Mouse (Mus musculus) E14TG2a.4 (cell line): Measurements from ENCODE around the gene Sytl3.

Experiments
- H3K27me3 ChIP-seq: 2 replicates; pipeline ENCODE4 v1.6.1; 2014; ENCODE audit warnings: low read length, control low read depth; ENCODE audit not compliant: insufficient read depth
- H3K36me3 ChIP-seq: 2 replicates; pipeline ENCODE4 v1.6.1; 2014; ENCODE audit warnings: low read length, control low read depth; ENCODE audit not compliant: insufficient read depth
- H3K4me1 ChIP-seq: replicated peaks from 2 replicates; pipeline ENCODE4 v1.6.1; 2014; ENCODE audit warnings: low read depth, low read length, control low read depth
- H3K4me3 ChIP-seq: replicated peaks from 2 replicates; pipeline ENCODE4 v1.5.1; 2014; ENCODE audit warnings: mild to moderate bottlenecking, low read length
- H3K9me3 ChIP-seq: 2 replicates; pipeline ENCODE4 v1.6.1; 2014; ENCODE audit warnings: low read length, control low read depth
- CTCF ChIP-seq: conservative IDR thresholded peaks from 2 replicates; pipeline ENCODE4 v1.5.1; 2014; ENCODE audit warnings: low read length
- NANOG ChIP-seq: IDR thresholded peaks from 2 replicates; pipeline ENCODE4 v1.6.1; 2014; ENCODE audit warnings: borderline replicate concordance, low read length, mixed read lengths
- POU5F1 ChIP-seq: IDR thresholded peaks from 2 replicates; pipeline ENCODE4 v1.6.1; 2014; ENCODE audit warnings: low read length, borderline replicate concordance

Gene Sytl3

DNA sequence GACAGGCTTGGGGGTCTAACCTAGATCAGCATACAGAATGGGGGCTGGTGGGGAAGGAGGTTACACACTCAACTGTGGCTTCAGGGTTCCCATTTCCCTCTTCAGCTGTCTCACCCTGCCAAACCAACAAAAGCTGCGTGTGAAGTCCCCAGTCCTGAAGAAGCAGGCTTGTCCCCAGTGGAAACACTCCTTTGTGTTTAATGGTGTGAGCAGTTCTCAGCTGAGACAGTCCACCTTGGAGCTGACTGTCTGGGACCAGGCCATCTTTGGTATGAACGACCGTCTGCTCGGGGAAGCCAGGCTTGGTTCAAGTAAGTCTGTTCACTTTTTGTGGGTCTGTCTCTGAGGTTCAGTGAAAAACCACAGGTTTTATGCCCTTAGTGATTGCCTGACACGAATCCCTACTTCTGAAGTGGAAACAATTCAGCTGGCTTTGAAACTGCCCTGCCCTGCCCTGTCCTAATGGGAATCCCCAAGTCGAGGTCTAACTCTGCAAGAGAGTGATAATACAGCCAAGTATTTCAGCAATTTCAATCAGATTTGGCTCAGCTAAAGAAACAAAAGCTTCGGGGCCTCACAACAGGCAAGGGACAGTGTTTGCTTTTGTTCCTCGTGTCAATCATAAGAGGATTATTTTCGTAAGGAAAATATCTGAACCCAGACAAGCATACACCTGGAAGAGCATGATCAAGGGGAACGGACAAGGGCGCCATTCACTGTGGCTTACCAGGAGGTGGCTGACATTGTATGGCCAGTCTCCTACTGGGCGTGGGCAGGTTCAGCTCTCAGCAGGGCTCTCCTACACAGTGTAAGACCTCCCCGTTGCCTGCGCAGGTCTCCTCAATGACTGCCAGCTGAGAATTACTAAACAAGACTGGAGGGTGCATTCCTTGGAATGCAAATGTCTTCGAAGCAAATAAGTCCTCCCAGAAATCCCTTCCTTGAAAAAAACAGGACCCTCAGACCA lies 77.7 kb downstream of the Sytl3 start:
- Histone ChIP-seq H3K9me3 (peaks cover 94% of the 10 kb centered on the region), H3K4me3 (0 out of 2 replicates have a peak overlapping the region, but pooled peaks have one; percentile 1), H3K36me3 (peaks cover 75% of the 10 kb centered on the region), H3K27me3 (no peaks in the 10 kb centered on the region), H3K4me1 (peaks cover 2% of the 10 kb centered on the region)
- no peak for TF ChIP-seq NANOG
- TF ChIP-seq CTCF, result no peak
- no peak for TF ChIP-seq POU5F1

DNA sequence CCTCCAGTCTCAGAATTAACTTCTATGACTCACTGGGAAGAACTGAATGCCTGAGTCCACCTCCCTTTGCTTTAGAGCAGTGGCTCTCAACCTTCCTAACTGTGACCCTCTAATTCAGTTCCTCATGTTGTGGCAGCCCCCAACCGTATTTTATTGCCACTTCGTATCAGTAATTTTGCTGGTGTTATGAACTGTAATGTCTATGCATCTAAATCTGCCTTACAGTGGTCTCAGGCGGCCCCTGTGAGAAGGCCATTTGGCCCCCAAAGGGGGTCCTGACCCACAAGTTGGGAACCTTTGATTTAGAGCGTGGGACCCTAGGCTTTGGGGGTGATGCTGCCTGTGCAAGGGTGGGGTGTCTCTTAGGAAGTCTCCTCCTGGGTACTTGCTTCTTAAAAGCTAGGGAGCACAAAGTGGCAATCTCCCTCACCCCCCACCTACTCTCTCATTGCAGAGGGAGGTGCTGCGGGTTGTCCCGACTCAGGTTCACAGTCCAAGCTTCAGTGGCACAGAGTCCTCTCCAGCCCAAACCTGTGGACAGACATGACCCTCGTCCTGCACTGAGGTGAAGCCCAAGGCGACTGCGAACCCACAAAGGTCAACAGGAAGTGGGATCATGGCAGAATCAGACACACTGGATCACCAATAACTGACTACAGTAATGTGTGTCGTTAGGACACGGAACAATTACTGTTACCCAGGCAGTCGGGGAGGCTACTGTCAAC lies 78.5 kb downstream of the Sytl3 start:
- Histone ChIP-seq H3K4me3 (peak overlapping the region; percentile 1; the same call in 1 of the 2 replicates), H3K4me1 (no peaks in the 10 kb centered on the region), H3K27me3 (no peaks in the 10 kb centered on the region), H3K36me3 (peaks cover 84% of the 10 kb centered on the region), H3K9me3 (peaks cover 100% of the 10 kb centered on the region)
- TF ChIP-seq NANOG (no peak), POU5F1 (no peak), CTCF (no peak)

DNA sequence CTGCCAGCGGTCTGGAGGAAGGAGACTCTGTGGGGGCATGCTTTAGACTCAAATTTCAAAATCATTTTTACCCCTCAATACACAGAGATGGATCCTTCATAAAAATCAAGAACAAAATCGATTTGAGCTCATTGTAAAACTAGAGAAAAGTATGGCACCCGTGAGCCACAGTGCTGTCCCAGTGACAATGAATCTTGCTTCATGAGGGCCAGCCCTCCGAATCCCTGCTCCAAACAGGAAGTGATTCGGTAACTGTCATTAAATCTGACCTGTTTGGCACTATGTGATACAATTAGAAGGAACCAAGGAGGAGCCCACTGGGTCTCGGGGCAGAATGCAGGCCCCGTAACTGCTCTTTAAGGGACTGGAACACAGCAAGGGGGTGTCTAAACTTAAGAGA lies 79.9 kb downstream of the Sytl3 start:
- Histone ChIP-seq H3K4me3 (no peak overlapping the region), H3K9me3 (peaks cover 100% of the 10 kb centered on the region), H3K27me3 (no peaks in the 10 kb centered on the region), H3K36me3 (peaks cover 97% of the 10 kb centered on the region), H3K4me1 (no peaks in the 10 kb centered on the region)
- TF ChIP-seq CTCF (no peak), POU5F1 (no peak), NANOG (no peak)

DNA sequence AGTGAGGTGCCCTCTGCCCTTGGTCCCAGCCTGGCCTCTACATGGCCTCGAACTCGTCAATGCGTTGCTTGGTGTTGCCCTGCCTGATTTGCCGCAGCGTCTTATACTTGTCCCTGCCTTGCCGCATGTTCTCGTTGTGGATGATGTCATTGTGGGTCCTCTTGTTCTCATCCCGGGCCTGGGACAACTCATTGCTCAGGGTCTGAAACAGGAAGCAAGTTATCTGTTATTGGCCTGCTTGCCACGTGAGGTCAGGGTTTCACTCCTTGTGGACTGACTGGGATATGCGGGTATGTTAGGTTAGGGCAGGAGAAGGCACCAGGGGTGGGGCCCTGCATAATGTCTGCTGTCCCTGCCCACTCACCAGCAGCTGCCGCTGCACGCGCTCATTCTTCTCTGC lies 80.4 kb downstream of the Sytl3 start:
- TF ChIP-seq POU5F1 (peak; percentile 60; the same call in 1 of the 2 replicates), CTCF (no peak)

DNA sequence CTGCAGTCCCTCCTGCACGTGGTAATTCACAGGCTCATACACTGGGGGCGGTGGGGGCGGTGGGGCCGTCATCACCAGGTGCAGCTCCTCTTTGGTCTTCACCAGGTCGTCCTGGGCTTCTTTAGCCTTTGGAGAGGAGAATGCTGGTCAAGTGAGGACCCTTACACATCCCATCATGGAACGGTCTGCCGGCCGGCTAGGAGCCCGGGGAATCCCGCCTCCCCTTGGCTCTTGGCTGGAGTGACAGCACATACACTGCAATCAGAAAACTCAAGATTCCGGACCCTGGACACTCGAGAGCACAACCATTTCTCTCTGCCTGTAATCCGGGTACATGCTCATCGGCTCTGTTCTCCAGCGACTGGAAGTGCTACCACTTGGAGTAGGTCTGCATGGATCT lies 80.9 kb downstream of the Sytl3 start:
- Histone ChIP-seq H3K9me3 (peaks cover 100% of the 10 kb centered on the region), H3K36me3 (peaks cover 98% of the 10 kb centered on the region), H3K4me3 (peak overlapping the region; percentile 37; the same call in 1 of the 2 replicates), H3K27me3 (no peaks in the 10 kb centered on the region), H3K4me1 (no peaks in the 10 kb centered on the region)
- TF ChIP-seq POU5F1 (no peak), NANOG (no peak)

More for the DNA sequence above, 80.4 kb downstream of the Sytl3 start:
- Histone ChIP-seq H3K9me3 (peaks cover 100% of the 10 kb centered on the region), H3K36me3 (peaks cover 97% of the 10 kb centered on the region), H3K4me3 (peak overlapping the region; percentile 37; the same call in 1 of the 2 replicates), H3K4me1 (no peaks in the 10 kb centered on the region), H3K27me3 (no peaks in the 10 kb centered on the region)

DNA sequence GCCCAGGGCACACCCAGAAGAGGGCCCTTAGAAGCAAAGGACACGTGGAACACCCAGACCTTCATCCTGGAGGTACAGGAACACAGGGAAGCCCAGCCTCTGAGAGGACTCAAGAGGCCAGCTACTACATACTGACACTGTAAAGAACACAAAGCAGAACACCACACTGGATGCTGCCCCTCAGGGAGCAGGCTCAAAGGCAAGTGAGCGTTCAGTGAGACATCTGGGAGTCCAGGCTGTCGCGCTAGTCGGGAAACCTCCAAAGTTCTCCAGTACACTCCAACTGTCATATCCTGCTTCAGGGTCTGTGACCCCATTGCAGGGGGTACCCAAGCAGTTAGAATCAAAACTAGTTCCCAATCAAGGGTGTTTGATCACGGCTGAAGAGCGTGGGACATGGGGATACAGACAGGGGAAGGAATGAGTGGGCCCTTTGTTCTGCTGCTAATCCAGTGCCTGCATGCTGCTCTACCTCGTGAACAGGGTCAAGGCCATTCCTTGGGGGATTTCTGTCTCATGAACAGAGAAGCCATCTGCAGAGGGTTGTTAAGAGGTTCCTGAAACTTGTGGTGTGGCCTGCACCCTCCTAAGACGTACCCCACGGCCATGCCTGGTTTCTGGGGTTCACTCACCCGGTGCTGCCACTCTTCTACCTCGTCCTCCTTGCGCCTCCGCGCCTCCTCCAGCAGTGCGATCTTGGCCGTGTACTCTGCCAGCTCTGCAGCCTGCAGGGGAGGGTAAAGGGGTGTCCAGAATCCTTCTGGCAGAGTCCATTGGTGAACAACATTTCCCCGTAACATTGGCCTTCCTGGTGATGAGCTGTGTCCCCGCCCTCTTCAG lies 81.7 kb downstream of the Sytl3 start:
- Histone ChIP-seq H3K27me3 (no peaks in the 10 kb centered on the region), H3K36me3 (peaks cover 99% of the 10 kb centered on the region), H3K4me3 (peak overlapping the region; percentile 37), H3K4me1 (no peaks in the 10 kb centered on the region), H3K9me3 (peaks cover 100% of the 10 kb centered on the region)
- TF ChIP-seq CTCF, result no peak
- TF ChIP-seq POU5F1, result no peak
- no peak for TF ChIP-seq NANOG

DNA sequence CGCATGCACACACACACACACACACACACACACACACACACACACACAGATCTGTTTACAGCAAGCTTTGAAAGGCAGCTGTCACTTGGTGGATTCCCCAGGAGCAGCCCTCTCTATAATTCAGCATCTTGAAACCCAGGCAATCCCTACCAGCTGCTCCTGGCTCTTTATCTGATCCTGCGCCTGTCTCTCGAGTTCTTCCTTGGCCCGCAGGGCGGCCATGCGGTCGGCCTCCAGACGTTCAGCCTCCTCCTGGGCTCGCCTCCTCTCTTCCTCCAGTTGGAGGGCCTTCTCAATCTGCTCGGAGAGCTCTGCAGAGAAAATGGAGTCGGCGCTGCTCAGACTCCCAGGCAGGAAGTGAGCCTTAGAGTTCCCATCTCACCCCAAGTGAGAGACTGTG lies 82.4 kb downstream of the Sytl3 start:
- Histone ChIP-seq H3K36me3 (peaks cover 100% of the 10 kb centered on the region), H3K4me1 (no peaks in the 10 kb centered on the region), H3K4me3 (peak overlapping the region; percentile 37), H3K27me3 (no peaks in the 10 kb centered on the region), H3K9me3 (peaks cover 100% of the 10 kb centered on the region)
- TF ChIP-seq CTCF (no peak), POU5F1 (no peak), NANOG (no peak)
